Mouse (Mus musculus) heart, embryonic 12.5 days (tissue): ENCODE measurements at regions not wholly inside any gene's neighbourhood (a gene's known extent, or its start where the extent isn't known, plus 50 kb on each side); places are given as distances from the start of the nearest gene placed in this dataset.

Experiments
- ATAC-seq: fragments of 200-750 bp; cut with Nextera tagmentation; 2 replicates; pipeline ENCODE4 v1.8.0; 2017; ENCODE audit warnings: moderate TSS enrichment, moderate library complexity; ENCODE audit not compliant: insufficient number of reproducible peaks, low FRiP score
- H3K27ac ChIP-seq: fragments of 300-500 bp; sonication (generic); 2 replicates; pipeline ENCODE4 v1.5.1; 2016; ENCODE audit warnings: mild to moderate bottlenecking, moderate library complexity; ENCODE audit not compliant: poor library complexity, severe bottlenecking
- H3K27me3 ChIP-seq: fragments of 300-500 bp; sonication (generic); replicated peaks from 2 replicates; pipeline ENCODE4 v1.6.1; 2016; ENCODE audit warnings: mild to moderate bottlenecking, moderate library complexity
- H3K36me3 ChIP-seq: fragments of 300-500 bp; sonication (generic); 2 replicates; pipeline ENCODE4 v1.6.1; 2016; ENCODE audit warnings: mild to moderate bottlenecking, moderate library complexity
- H3K4me1 ChIP-seq: fragments of 300-500 bp; sonication (generic); replicated peaks from 2 replicates; pipeline ENCODE4 v1.6.1; 2016; ENCODE audit warnings: mild to moderate bottlenecking
- H3K4me2 ChIP-seq: fragments of 300-500 bp; sonication (generic); 2 replicates; pipeline ENCODE4 v1.6.1; 2016; ENCODE audit warnings: mild to moderate bottlenecking, moderate library complexity
- H3K4me3 ChIP-seq: fragments of 300-500 bp; sonication (generic); 2 replicates; pipeline ENCODE4 v1.5.1; 2016; ENCODE audit warnings: mild to moderate bottlenecking
- H3K9ac ChIP-seq: fragments of 300-500 bp; sonication (generic); 2 replicates; pipeline ENCODE4 v1.6.1; 2016; ENCODE audit warnings: mild to moderate bottlenecking, moderate library complexity
- H3K9me3 ChIP-seq: fragments of 300-500 bp; sonication (generic); replicated peaks from 2 replicates; pipeline ENCODE4 v1.6.1; 2016; ENCODE audit warnings: mild to moderate bottlenecking, moderate library complexity
- WGBS: fragments of 180-500 bp; shearing (Covaris S2); methylation state at CpG from one replicate; pipeline ENCODE4 v1.1.7; 2016; 5-methylcytosine and 5-hydroxymethylcytosine counted together

GRCm38 (mm10) chr3:103429227-103429788 lies 145.7 kb upstream of the Syt6 start:
- H3K4me3 ChIP-seq = no peak overlapping the region
- no peaks in the 10 kb centered on the region for H3K9me3 ChIP-seq
- no peaks in the 10 kb centered on the region for H3K27me3 ChIP-seq
- peaks cover 6% of the 10 kb centered on the region for H3K4me1 ChIP-seq
- H3K27ac ChIP-seq = no peak overlapping the region
- no peak for ATAC-seq
- H3K36me3 ChIP-seq = no peaks in the 10 kb centered on the region
- H3K4me2 ChIP-seq = no peak overlapping the region
- no peak overlapping the region for H3K9ac ChIP-seq
- 15% methylated on average over 5 of the region's 5 CpGs for WGBS

- 46% methylated on average over 4 of the region's 4 CpGs for WGBS
Measured at GRCm38 (mm10) chr3:103430131-103430530, 144.9 kb upstream of the Syt6 start.

GRCm38 (mm10) chr3:103432254-103432653 lies 142.8 kb upstream of the Syt6 start:
- Histone ChIP-seq H3K27ac (no peak overlapping the region), H3K36me3 (no peaks in the 10 kb centered on the region), H3K4me3 (no peak overlapping the region), H3K4me2 (no peak overlapping the region), H3K9ac (no peak overlapping the region), H3K27me3 (no peaks in the 10 kb centered on the region), H3K9me3 (0 out of 2 replicates have a peak, but pooled peaks cover 5% of the 10 kb centered on the region), H3K4me1 (peaks cover 11% of the 10 kb centered on the region)
- 41% methylated on average over 5 of the region's 5 CpGs for WGBS
- no peak for ATAC-seq

More at GRCm38 (mm10) chr3:103430131-103430530, 144.9 kb upstream of the Syt6 start:
- no peak overlapping the region for H3K4me2 ChIP-seq
- H3K9ac ChIP-seq = no peak overlapping the region
- peaks cover 11% of the 10 kb centered on the region for H3K4me1 ChIP-seq
- H3K27me3 ChIP-seq = no peaks in the 10 kb centered on the region
- H3K4me3 ChIP-seq = no peak overlapping the region
- H3K9me3 ChIP-seq = no peaks in the 10 kb centered on the region
- ATAC-seq = no peak
- H3K27ac ChIP-seq = no peak overlapping the region
- no peaks in the 10 kb centered on the region for H3K36me3 ChIP-seq

GRCm38 (mm10) chr3:103436902-103437603 lies 138.0 kb upstream of the Syt6 start:
- 74% methylated on average over 9 of the region's 9 CpGs for WGBS
- no peak overlapping the region for H3K27ac ChIP-seq
- H3K9ac ChIP-seq = no peak overlapping the region
- 0 out of 2 replicates have a peak, but pooled peaks cover 5% of the 10 kb centered on the region for H3K9me3 ChIP-seq
- peaks cover 11% of the 10 kb centered on the region for H3K4me1 ChIP-seq
- no peaks in the 10 kb centered on the region for H3K36me3 ChIP-seq
- no peak overlapping the region for H3K4me2 ChIP-seq
- no peak for ATAC-seq
- no peaks in the 10 kb centered on the region for H3K27me3 ChIP-seq
- no peak overlapping the region for H3K4me3 ChIP-seq

- no peak overlapping the region for H3K27ac ChIP-seq
- H3K4me2 ChIP-seq = no peak overlapping the region
- 0 out of 2 replicates have a peak, but pooled peaks cover 5% of the 10 kb centered on the region for H3K9me3 ChIP-seq
- no peak overlapping the region for H3K9ac ChIP-seq
- no peaks in the 10 kb centered on the region for H3K36me3 ChIP-seq
- H3K4me1 ChIP-seq = peaks cover 8% of the 10 kb centered on the region
- H3K4me3 ChIP-seq = no peak overlapping the region
- H3K27me3 ChIP-seq = no peaks in the 10 kb centered on the region
- ATAC-seq = no peak
- 57% methylated on average over 12 of the region's 12 CpGs for WGBS
Measured at GRCm38 (mm10) chr3:103438791-103439354, 136.2 kb upstream of the Syt6 start.

- Histone ChIP-seq H3K4me1 (peaks cover 3% of the 10 kb centered on the region; the same call in 1 of the 2 replicates), H3K4me2 (no peak overlapping the region), H3K4me3 (no peak overlapping the region), H3K36me3 (no peaks in the 10 kb centered on the region), H3K9ac (no peak overlapping the region), H3K9me3 (no peaks in the 10 kb centered on the region), H3K27me3 (no peaks in the 10 kb centered on the region), H3K27ac (no peak overlapping the region)
- WGBS = 80% methylated on average over 6 of the region's 6 CpGs
- ATAC-seq = no peak
Measured at GRCm38 (mm10) chr3:103443247-103443646, 131.8 kb upstream of the Syt6 start.

- ATAC-seq = no peak
- H3K4me1 ChIP-seq = peaks cover 3% of the 10 kb centered on the region; the same call in 1 of the 2 replicates
- H3K9me3 ChIP-seq = no peaks in the 10 kb centered on the region
- WGBS = 78% methylated on average over 8 of the region's 8 CpGs
- H3K36me3 ChIP-seq = no peaks in the 10 kb centered on the region
- H3K27ac ChIP-seq = no peak overlapping the region
- H3K4me3 ChIP-seq = no peak overlapping the region
- no peak overlapping the region for H3K9ac ChIP-seq
- H3K4me2 ChIP-seq = no peak overlapping the region
- H3K27me3 ChIP-seq = no peaks in the 10 kb centered on the region
Measured at GRCm38 (mm10) chr3:103445852-103446251, 129.2 kb upstream of the Syt6 start.

GRCm38 (mm10) chr3:103449851-103450250 lies 125.2 kb upstream of the Syt6 start:
- no peak for ATAC-seq
- Histone ChIP-seq H3K4me2 (no peak overlapping the region), H3K36me3 (no peaks in the 10 kb centered on the region), H3K27ac (no peak overlapping the region), H3K9ac (no peak overlapping the region), H3K4me3 (no peak overlapping the region), H3K27me3 (no peaks in the 10 kb centered on the region), H3K9me3 (no peaks in the 10 kb centered on the region), H3K4me1 (0 out of 2 replicates have a peak, but pooled peaks cover 3% of the 10 kb centered on the region)
- 78% methylated on average over 7 of the region's 7 CpGs for WGBS

- WGBS = 73% methylated on average over 3 of the region's 3 CpGs
- Histone ChIP-seq H3K4me3 (no peak overlapping the region), H3K4me1 (no peaks in the 10 kb centered on the region), H3K9me3 (no peaks in the 10 kb centered on the region), H3K27me3 (no peaks in the 10 kb centered on the region), H3K4me2 (no peak overlapping the region), H3K9ac (no peak overlapping the region), H3K36me3 (no peaks in the 10 kb centered on the region), H3K27ac (no peak overlapping the region)
- no peak for ATAC-seq
Measured at GRCm38 (mm10) chr3:103451971-103452370, 123.1 kb upstream of the Syt6 start.

- Histone ChIP-seq H3K27me3 (no peaks in the 10 kb centered on the region), H3K9ac (no peak overlapping the region), H3K27ac (no peak overlapping the region), H3K4me1 (no peaks in the 10 kb centered on the region), H3K9me3 (no peaks in the 10 kb centered on the region), H3K36me3 (no peaks in the 10 kb centered on the region), H3K4me2 (no peak overlapping the region), H3K4me3 (no peak overlapping the region)
- ATAC-seq = no peak
- WGBS = 43% methylated on average over 4 of the region's 4 CpGs
Measured at GRCm38 (mm10) chr3:103463760-103464159, 111.3 kb upstream of the Syt6 start.

GRCm38 (mm10) chr3:103464181-103464580 lies 110.8 kb upstream of the Syt6 start:
- Histone ChIP-seq H3K27ac (no peak overlapping the region), H3K27me3 (no peaks in the 10 kb centered on the region), H3K4me1 (no peaks in the 10 kb centered on the region), H3K9ac (no peak overlapping the region), H3K4me3 (no peak overlapping the region), H3K4me2 (no peak overlapping the region), H3K9me3 (no peaks in the 10 kb centered on the region), H3K36me3 (no peaks in the 10 kb centered on the region)
- no peak for ATAC-seq
- 57% methylated on average over 5 of the region's 5 CpGs for WGBS
